Mouse (Mus musculus): ENCODE results near the gene Ahsg. TPM values are rescaled to one million over a fixed set of nuclear protein-coding genes. Genes with fewer than 3 reads are reported as not detected.

Gene Ahsg
- polyA plus RNA-seq, 1 experiment from 2014 or later: 114 TPM

- Histone ChIP-seq H3K9me3 (no peaks in the 10 kb centered on the region), H3K9ac (no peak overlapping the region), H3K4me3 (replicated peaks) (no peak overlapping the region), H3K36me3 (peaks cover 33% of the 10 kb centered on the region), H3K4me1 (no peaks in the 10 kb centered on the region), H3K27me3 (replicated peaks) (no peaks in the 10 kb centered on the region), H3K27ac (no peak overlapping the region), H3K4me2 (no peak overlapping the region)
- 75% methylated on average over 4 of the region's 4 CpGs for WGBS
- no peak for ATAC-seq (ENCODE audit: insufficient read depth, low FRiP score, low read depth)
Observed at GRCm38 (mm10) chr16:22873369-22873768, 17.7 kb upstream of the Ahsg start.

DNA sequence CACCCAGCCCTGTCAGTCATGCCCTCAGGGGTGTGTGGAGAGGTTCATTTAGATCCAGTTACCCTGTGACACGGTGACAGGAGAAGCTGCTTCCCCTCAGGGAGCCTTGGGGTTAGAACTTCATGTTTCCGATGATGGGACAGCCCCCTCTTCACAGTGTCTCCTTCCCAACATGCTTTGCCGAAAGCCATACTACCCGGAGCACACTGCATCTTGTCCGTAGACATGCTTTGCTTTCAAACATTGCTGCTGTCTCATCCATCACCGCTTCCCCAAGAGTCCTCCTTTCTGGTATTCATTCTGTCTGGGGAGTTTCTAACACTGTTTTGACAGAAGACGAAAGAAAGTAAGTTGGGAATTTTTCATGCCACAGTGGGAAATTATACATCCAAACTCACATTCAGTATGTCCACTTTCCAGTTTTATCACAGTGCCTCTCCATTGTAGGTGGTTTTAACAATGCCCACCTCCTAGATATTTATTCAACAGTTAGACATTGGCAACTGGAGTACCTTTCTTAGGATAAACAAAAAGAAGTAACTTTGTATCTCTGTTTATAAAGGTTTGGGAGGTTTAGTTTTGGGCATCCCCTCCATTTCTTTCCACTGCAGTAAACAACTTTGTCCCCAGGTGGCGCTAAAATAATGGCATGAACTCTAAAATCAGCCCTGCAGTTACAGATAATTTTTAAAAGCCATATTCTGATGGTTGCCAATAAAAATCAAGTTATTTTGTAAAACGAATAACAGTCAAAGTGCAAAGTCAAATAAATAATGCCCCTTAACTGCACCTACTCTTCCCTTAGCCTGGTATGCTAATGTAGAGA lies 14.6 kb upstream of the Ahsg start:
- no peak overlapping the region for H3K4me3 ChIP-seq (replicated peaks)
- H3K4me2 ChIP-seq: no peak overlapping the region
- no peaks in the 10 kb centered on the region for H3K27me3 ChIP-seq (replicated peaks)
- no peaks in the 10 kb centered on the region for H3K4me1 ChIP-seq
- no peaks in the 10 kb centered on the region for H3K9me3 ChIP-seq
- peaks cover 6% of the 10 kb centered on the region; the same call in 1 of the 2 replicates for H3K36me3 ChIP-seq
- no peak for ATAC-seq (ENCODE audit: insufficient read depth, low FRiP score, low read depth)
- 38% methylated on average over 9 of the region's 9 CpGs for whole genome bisulfite sequencing
- H3K9ac ChIP-seq: no peak overlapping the region
- H3K27ac ChIP-seq: no peak overlapping the region

DNA sequence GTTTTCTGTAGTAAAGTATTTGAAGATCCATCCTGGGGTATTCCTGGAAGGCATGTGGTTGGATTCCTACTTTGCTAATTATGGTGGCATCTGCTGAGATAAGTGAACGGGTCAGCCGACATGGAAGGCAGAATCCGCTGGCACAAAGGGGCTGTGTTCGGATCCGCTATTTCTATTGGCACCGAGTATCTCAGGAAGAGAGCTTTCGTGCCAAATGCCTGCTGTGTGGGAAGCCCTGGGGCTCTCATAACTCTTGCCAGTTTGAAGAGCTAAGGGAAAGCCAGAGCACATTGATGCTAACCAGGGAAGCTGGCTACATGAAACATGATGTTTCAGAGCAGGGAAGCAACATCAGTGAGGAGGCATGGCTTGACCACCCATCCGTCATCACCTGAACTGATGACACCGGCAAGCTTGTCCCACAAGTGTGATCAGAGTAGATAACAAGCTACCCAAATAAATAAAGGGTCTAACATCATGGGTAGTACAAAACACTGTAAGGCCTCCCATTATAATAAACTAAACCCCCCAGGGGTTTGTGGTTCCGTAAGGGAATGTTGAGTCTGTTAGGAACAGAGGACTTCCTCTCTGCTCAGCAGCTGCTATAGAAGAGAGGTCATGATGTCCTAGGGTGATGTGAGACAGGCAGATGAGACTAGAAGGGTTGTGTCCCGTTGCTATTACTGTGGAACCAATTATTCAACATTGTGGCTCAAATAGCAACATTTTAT lies 13.3 kb upstream of the Ahsg start:
- Histone ChIP-seq H3K27ac (no peak overlapping the region), H3K36me3 (0 out of 2 replicates have a peak, but pooled peaks cover 3% of the 10 kb centered on the region), H3K9me3 (no peaks in the 10 kb centered on the region), H3K4me1 (no peaks in the 10 kb centered on the region), H3K4me3 (replicated peaks) (no peak overlapping the region), H3K4me2 (no peak overlapping the region), H3K27me3 (replicated peaks) (no peaks in the 10 kb centered on the region), H3K9ac (no peak overlapping the region)
- ATAC-seq (ENCODE audit: insufficient read depth, low FRiP score, low read depth): no peak
- 72% methylated on average over 11 of the region's 11 CpGs for WGBS

GRCm38 (mm10) chr16:22878716-22879115 lies 12.4 kb upstream of the Ahsg start:
- Histone ChIP-seq H3K9me3 (no peaks in the 10 kb centered on the region), H3K27ac (no peak overlapping the region), H3K9ac (no peak overlapping the region), H3K36me3 (no peaks in the 10 kb centered on the region), H3K4me3 (replicated peaks) (no peak overlapping the region), H3K27me3 (replicated peaks) (no peaks in the 10 kb centered on the region), H3K4me1 (no peaks in the 10 kb centered on the region), H3K4me2 (no peak overlapping the region)
- ATAC-seq (ENCODE audit: insufficient read depth, low FRiP score, low read depth): no peak
- WGBS: 74% methylated on average over 7 of the region's 7 CpGs

- WGBS: 58% methylated on average over 7 of the region's 7 CpGs
- no peak for ATAC-seq (ENCODE audit: insufficient read depth, low FRiP score, low read depth)
- no peak overlapping the region for H3K9ac ChIP-seq
- no peak overlapping the region for H3K4me3 ChIP-seq (replicated peaks)
- no peaks in the 10 kb centered on the region for H3K9me3 ChIP-seq
- H3K27me3 ChIP-seq (replicated peaks): no peaks in the 10 kb centered on the region
- H3K4me2 ChIP-seq: no peak overlapping the region
- no peaks in the 10 kb centered on the region for H3K36me3 ChIP-seq
- H3K4me1 ChIP-seq: no peaks in the 10 kb centered on the region
- no peak overlapping the region for H3K27ac ChIP-seq
Observed at GRCm38 (mm10) chr16:22879945-22880595, 11.0 kb upstream of the Ahsg start.

- Histone ChIP-seq H3K27me3 (replicated peaks) (no peaks in the 10 kb centered on the region), H3K27ac (no peak overlapping the region), H3K9ac (no peak overlapping the region), H3K9me3 (no peaks in the 10 kb centered on the region), H3K4me1 (no peaks in the 10 kb centered on the region), H3K36me3 (no peaks in the 10 kb centered on the region), H3K4me2 (no peak overlapping the region), H3K4me3 (replicated peaks) (no peak overlapping the region)
- no peak for ATAC-seq (ENCODE audit: insufficient read depth, low FRiP score, low read depth)
- WGBS: 28% methylated on average over 6 of the region's 6 CpGs
Observed at GRCm38 (mm10) chr16:22880900-22881299, 10.2 kb upstream of the Ahsg start.

GRCm38 (mm10) chr16:22881487-22881886 lies 9.6 kb upstream of the Ahsg start:
- Histone ChIP-seq H3K4me1 (no peaks in the 10 kb centered on the region), H3K27ac (no peak overlapping the region), H3K9me3 (no peaks in the 10 kb centered on the region), H3K9ac (no peak overlapping the region), H3K27me3 (replicated peaks) (no peaks in the 10 kb centered on the region), H3K4me3 (replicated peaks) (no peak overlapping the region), H3K36me3 (no peaks in the 10 kb centered on the region), H3K4me2 (no peak overlapping the region)
- ATAC-seq (ENCODE audit: insufficient read depth, low FRiP score, low read depth): no peak
- WGBS: 51% methylated on average over 4 of the region's 4 CpGs

GRCm38 (mm10) chr16:22883441-22883840 lies 7.6 kb upstream of the Ahsg start:
- WGBS: 75% methylated on average over 5 of the region's 5 CpGs
- H3K9me3 ChIP-seq: no peaks in the 10 kb centered on the region

GRCm38 (mm10) chr16:22885356-22885755 lies 5.7 kb upstream of the Ahsg start:
- no peaks in the 10 kb centered on the region for H3K36me3 ChIP-seq
- H3K9me3 ChIP-seq: no peaks in the 10 kb centered on the region
- no peak overlapping the region for H3K4me3 ChIP-seq (replicated peaks)
- no peak overlapping the region for H3K9ac ChIP-seq
- H3K27ac ChIP-seq: no peak overlapping the region
- no peaks in the 10 kb centered on the region for H3K27me3 ChIP-seq (replicated peaks)
- no peak for ATAC-seq (ENCODE audit: insufficient read depth, low FRiP score, low read depth)
- WGBS: 26% methylated on average over 4 of the region's 4 CpGs
- H3K4me2 ChIP-seq: no peak overlapping the region
- H3K4me1 ChIP-seq: no peaks in the 10 kb centered on the region

More at GRCm38 (mm10) chr16:22883441-22883840, 7.6 kb upstream of the Ahsg start:
- Histone ChIP-seq H3K27ac (no peak overlapping the region), H3K4me2 (no peak overlapping the region), H3K36me3 (no peaks in the 10 kb centered on the region), H3K4me1 (no peaks in the 10 kb centered on the region), H3K9ac (no peak overlapping the region), H3K4me3 (replicated peaks) (no peak overlapping the region), H3K27me3 (replicated peaks) (no peaks in the 10 kb centered on the region)
- ATAC-seq (ENCODE audit: insufficient read depth, low FRiP score, low read depth): no peak

- Histone ChIP-seq H3K4me3 (replicated peaks) (no peak overlapping the region), H3K4me2 (no peak overlapping the region), H3K9ac (no peak overlapping the region), H3K36me3 (no peaks in the 10 kb centered on the region), H3K27ac (no peak overlapping the region), H3K27me3 (replicated peaks) (no peaks in the 10 kb centered on the region), H3K4me1 (no peaks in the 10 kb centered on the region), H3K9me3 (no peaks in the 10 kb centered on the region)
- ATAC-seq (ENCODE audit: insufficient read depth, low FRiP score, low read depth): no peak
- WGBS: 76% methylated on average over 3 of the region's 3 CpGs
Observed at GRCm38 (mm10) chr16:22886726-22887125, 4.4 kb upstream of the Ahsg start.

DNA sequence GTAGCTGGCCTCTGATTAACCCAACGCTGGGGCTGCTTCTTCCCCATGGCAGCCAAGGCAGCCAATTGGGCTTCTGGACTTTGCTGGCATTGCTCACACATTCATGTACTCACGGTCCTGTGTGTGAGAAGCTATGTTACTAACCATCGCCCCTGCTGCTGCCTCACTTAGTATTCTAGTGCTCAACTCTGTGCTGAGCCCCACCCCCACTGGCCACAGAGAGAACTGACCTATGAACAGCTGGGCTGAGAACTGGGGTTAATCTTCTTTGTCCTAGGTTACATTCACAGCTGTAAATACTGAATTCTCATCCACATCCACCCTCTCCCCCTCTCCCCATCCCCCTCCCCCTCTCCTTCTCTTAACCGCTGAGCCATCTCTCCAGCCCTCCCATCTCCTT lies 2.2 kb upstream of the Ahsg start:
- no peak overlapping the region for H3K4me3 ChIP-seq (replicated peaks)
- H3K4me1 ChIP-seq: no peaks in the 10 kb centered on the region
- ATAC-seq (ENCODE audit: insufficient read depth, low FRiP score, low read depth): no peak
- no peak overlapping the region for H3K4me2 ChIP-seq
- H3K36me3 ChIP-seq: no peaks in the 10 kb centered on the region
- no peak overlapping the region for H3K9ac ChIP-seq
- no peak overlapping the region for H3K27ac ChIP-seq
- H3K9me3 ChIP-seq: no peaks in the 10 kb centered on the region
- WGBS: 70% methylated on average over 4 of the region's 4 CpGs
- H3K27me3 ChIP-seq (replicated peaks): no peaks in the 10 kb centered on the region

GRCm38 (mm10) chr16:22889716-22890115 lies 1.4 kb upstream of the Ahsg start:
- Histone ChIP-seq H3K4me3 (replicated peaks) (no peak overlapping the region), H3K36me3 (no peaks in the 10 kb centered on the region), H3K27ac (no peak overlapping the region), H3K9ac (no peak overlapping the region), H3K9me3 (no peaks in the 10 kb centered on the region), H3K4me1 (no peaks in the 10 kb centered on the region), H3K27me3 (replicated peaks) (no peaks in the 10 kb centered on the region), H3K4me2 (no peak overlapping the region)
- ATAC-seq (ENCODE audit: insufficient read depth, low FRiP score, low read depth): no peak
- WGBS: 77% methylated on average over 8 of the region's 8 CpGs

Measured in stomach, embryonic 15.5 days (tissue).